Mouse (Mus musculus) cerebellum, adult 2 months (tissue): ENCODE results near the gene Ldha. TPM values are rescaled to one million over a fixed set of nuclear protein-coding genes. Genes with fewer than 3 reads are reported as not detected.
"Not testable (repeated sequence)": the region's sequence is repeated elsewhere in the genome, so short reads cannot be mapped to it uniquely, and the experiment has no call there.

ENCODE experiments used
- DNase-seq, 2 experiments: peaks; one replicate each; pipeline ENCODE4 v3.0.0; 2021
- H3K27ac ChIP-seq: fragments of 200-500 bp; 2 replicates; pipeline ENCODE4 v1.5.1; 2012; ENCODE audit warnings: low read length, control low read depth, inconsistent platforms; ENCODE audit not compliant: insufficient read depth
- H3K27me3 ChIP-seq: fragments of 200-500 bp; 2 replicates; pipeline ENCODE4 v1.6.1; 2012; ENCODE audit warnings: inconsistent platforms, mild to moderate bottlenecking, low read length, moderate library complexity; ENCODE audit not compliant: control insufficient read depth, insufficient read depth
- H3K4me1 ChIP-seq: fragments of 200-500 bp; 2 replicates; pipeline ENCODE4 v1.6.1; 2011; ENCODE audit warnings: low read length; ENCODE audit not compliant: control insufficient read depth, insufficient read depth
- H3K4me3 ChIP-seq: fragments of 200-500 bp; replicated peaks from 2 replicates; pipeline ENCODE3; 2011; ENCODE audit warnings: mild to moderate bottlenecking, low read depth, low read length, control low read depth; ENCODE audit not compliant: insufficient read depth
- CTCF ChIP-seq: fragments of 200-500 bp; IDR thresholded peaks from 2 replicates; pipeline ENCODE4 v1.5.1; 2011; ENCODE audit warnings: low read depth, mild to moderate bottlenecking, control low read depth, low read length, moderate library complexity, borderline replicate concordance; ENCODE audit not compliant: insufficient read depth
- POLR2A ChIP-seq: fragments of 200-500 bp; IDR thresholded peaks from 2 replicates; pipeline ENCODE4 v1.6.1; 2011; ENCODE audit warnings: low read length, control low read depth, borderline replicate concordance; ENCODE audit not compliant: insufficient read depth
- WGBS: fragments of 180-500 bp; shearing (Covaris S2); methylation state at CpG from one replicate; pipeline ENCODE4 v1.1.7; 2018; 5-methylcytosine and 5-hydroxymethylcytosine counted together
- polyA plus RNA-seq: library from polyadenylated mRNA; depleted of rRNA; stranded (reverse); fragments of >200 nt; gene quantifications from 2 replicates; pipeline ENCODE4 v1.2.3, GENCODE M21; 2012

The Ldha gene
- polyA plus RNA-seq, 1 experiment, result 209 TPM

DNA sequence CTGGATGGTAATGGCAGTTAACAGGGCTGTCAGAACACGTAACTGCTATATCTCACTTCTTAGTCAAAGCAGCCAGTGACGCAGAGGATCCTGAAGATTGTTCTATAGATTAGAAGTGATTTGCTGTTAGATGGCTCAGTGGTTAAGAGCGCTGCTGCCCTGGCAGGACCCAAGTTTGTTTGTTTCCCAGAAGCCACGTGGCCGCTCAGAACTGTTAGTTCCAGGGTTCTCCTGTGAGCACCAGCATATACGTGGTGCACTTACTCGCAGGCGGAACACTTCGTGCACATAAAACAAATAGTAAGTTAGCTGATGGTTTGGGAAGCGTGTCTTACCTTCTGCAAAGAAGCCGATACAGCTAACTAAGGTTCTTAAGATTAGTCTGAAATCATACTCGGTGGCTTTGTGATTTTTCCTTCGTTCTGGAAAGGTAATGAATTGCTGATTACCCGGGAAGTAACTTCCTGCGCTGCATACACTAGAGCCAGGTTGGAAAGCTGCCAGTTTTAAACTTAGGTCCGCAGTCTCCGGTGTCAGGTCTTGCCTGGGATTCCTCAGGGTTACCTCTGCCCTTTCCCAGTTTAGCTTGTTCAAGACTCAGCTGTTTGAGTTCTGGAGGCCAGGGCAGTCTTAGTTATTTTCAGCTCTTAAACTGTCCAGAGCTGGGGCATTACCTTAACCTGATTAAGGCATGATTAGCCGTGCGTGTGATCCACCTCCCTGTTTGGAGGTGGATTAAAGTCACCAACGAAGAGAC, 14.1 kb upstream of the Ldha start:
- no peak for DNase-seq
- TF ChIP-seq POLR2A (no peak), CTCF (no peak)
- 72% methylated on average over 20 of the region's 20 CpGs for WGBS
- Histone ChIP-seq H3K27ac (no peak overlapping the region), H3K27me3 (no peaks in the 10 kb centered on the region), H3K4me3 (no peak overlapping the region), H3K4me1 (no peaks in the 10 kb centered on the region)

DNA sequence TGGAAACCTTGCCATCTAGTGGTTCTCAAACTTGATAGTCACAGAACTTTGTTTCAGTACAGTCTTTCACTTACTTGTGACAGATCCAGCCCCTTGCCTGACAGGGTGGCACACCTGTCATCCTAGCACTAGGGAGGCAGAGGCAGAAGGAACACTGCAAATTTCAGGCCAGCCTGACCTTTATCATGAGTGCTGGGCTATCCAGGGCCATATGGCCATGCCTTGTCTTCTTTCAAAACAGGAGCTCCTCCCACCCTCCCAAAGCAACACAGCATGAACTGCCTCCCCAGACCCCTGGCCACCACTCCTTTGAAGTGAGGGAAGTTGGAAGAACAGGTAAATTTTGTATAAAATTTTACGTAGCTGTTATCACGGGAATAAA, 13.5 kb upstream of the Ldha start:
- WGBS, result 86% methylated on average over 2 of the region's 2 CpGs
- no peak for DNase-seq
- Histone ChIP-seq H3K27ac (no peak overlapping the region), H3K27me3 (no peaks in the 10 kb centered on the region), H3K4me1 (no peaks in the 10 kb centered on the region), H3K4me3 (no peak overlapping the region)
- TF ChIP-seq POLR2A (no peak), CTCF (no peak)

- TF ChIP-seq CTCF, result no peak
- TF ChIP-seq POLR2A, result no peak
- DNase-seq, result no peak
- WGBS, result 66% methylated on average over 12 of the region's 12 CpGs
- H3K27ac ChIP-seq, result no peak overlapping the region
- H3K4me1 ChIP-seq, result no peaks in the 10 kb centered on the region
- no peaks in the 10 kb centered on the region for H3K27me3 ChIP-seq
- no peak overlapping the region for H3K4me3 ChIP-seq
Observed at GRCm38 (mm10) chr7:46829911-46830310, 11.4 kb upstream of the Ldha start.

GRCm38 (mm10) chr7:46830799-46831590, 10.3 kb upstream of the Ldha start:
- DNase-seq, result no peak
- Histone ChIP-seq H3K4me1 (no peaks in the 10 kb centered on the region), H3K27ac (no peak overlapping the region), H3K27me3 (no peaks in the 10 kb centered on the region), H3K4me3 (no peak overlapping the region)
- no peak for TF ChIP-seq CTCF
- no peak for TF ChIP-seq POLR2A
- WGBS, result 60% methylated on average over 13 of the region's 13 CpGs

- no peaks in the 10 kb centered on the region for H3K4me1 ChIP-seq
- TF ChIP-seq POLR2A (no peak), CTCF (no peak)
- WGBS, result 86% methylated on average over 8 of the region's 8 CpGs
- no peak for DNase-seq
- H3K4me3 ChIP-seq, result no peak overlapping the region
- H3K27ac ChIP-seq, result no peak overlapping the region
- H3K27me3 ChIP-seq, result no peaks in the 10 kb centered on the region
Observed at GRCm38 (mm10) chr7:46831693-46832092, 9.6 kb upstream of the Ldha start.

GRCm38 (mm10) chr7:46832112-46832810, 9.0 kb upstream of the Ldha start:
- not testable (repeated sequence) for DNase-seq, H3K4me1 ChIP-seq, H3K4me3 ChIP-seq, H3K27me3 ChIP-seq, H3K27ac ChIP-seq
- WGBS, result 95% methylated on average over 11 of the region's 11 CpGs

DNA sequence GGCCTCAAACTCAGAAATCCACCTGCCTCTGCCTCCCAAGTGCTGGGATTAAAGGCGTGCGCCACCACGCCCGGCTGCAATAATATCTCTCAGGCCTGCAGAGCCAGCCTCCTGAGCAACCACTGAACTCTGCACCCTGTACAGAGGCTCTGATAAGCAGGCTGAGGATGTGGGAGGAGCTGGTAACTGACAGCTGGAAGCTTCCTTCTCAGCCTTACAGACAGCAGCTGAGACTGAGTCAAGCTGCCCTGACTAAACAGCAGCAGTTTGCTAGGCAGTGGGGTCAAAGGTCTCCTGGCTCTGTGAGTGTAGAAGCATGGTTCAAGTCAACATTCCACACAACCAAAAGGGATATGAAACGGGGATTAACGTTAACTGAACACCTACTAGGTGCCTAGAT, 8.0 kb upstream of the Ldha start:
- Histone ChIP-seq H3K4me1 (0 out of 2 replicates have a peak, but pooled peaks cover 3% of the 10 kb centered on the region), H3K4me3 (no peak overlapping the region)
- WGBS, result 80% methylated on average over 6 of the region's 6 CpGs

More for the DNA sequence above, 8.0 kb upstream of the Ldha start:
- Histone ChIP-seq H3K27ac (no peak overlapping the region), H3K27me3 (no peaks in the 10 kb centered on the region)
- TF ChIP-seq POLR2A, result no peak
- TF ChIP-seq CTCF, result no peak
- no peak for DNase-seq
